Mouse (Mus musculus): ENCODE data around the gene Rarg. TPM values are rescaled to one million over a fixed set of nuclear protein-coding genes. Genes with fewer than 3 reads are reported as not detected.

The Rarg gene
- polyA plus RNA-seq, 1 experiment from 2014 or later, result 123 TPM

Other genes starting within 250 kb of the Rarg start
- gene Krt18, start 229.3 kb downstream of the Rarg start, polyA plus RNA-seq (2015; fragmentation: Nextera tagmentation; extraction: Ambion mirVana), result 87.8 and 119 TPM in 2 replicates
- gene Eif4b, start 183.7 kb downstream of the Rarg start, polyA plus RNA-seq (2015; fragmentation: Nextera tagmentation; extraction: Ambion mirVana), result 107 and 113 TPM in 2 replicates
- gene Tns2, start 157.1 kb downstream of the Rarg start, polyA plus RNA-seq (2015; fragmentation: Nextera tagmentation; extraction: Ambion mirVana), result 45.5 and 57.2 TPM in 2 replicates
- 27.4 and 31.7 TPM in 2 replicates for gene Spryd3, start 121.3 kb downstream of the Rarg start, polyA plus RNA-seq (2015; fragmentation: Nextera tagmentation; extraction: Ambion mirVana)
- gene Igfbp6, start 113.2 kb downstream of the Rarg start, polyA plus RNA-seq (2015; fragmentation: Nextera tagmentation; extraction: Ambion mirVana), result 8.3 and 8.8 TPM in 2 replicates
- 0.21 and 0.41 TPM in 2 replicates for gene Soat2, start 107.0 kb downstream of the Rarg start, polyA plus RNA-seq (2015; fragmentation: Nextera tagmentation; extraction: Ambion mirVana)
- 61.5 and 62.7 TPM in 2 replicates for gene Zfp740, start 54.3 kb downstream of the Rarg start, polyA plus RNA-seq (2015; fragmentation: Nextera tagmentation; extraction: Ambion mirVana)
- 99.1 and 106 TPM in 2 replicates for gene Csad, start 52.8 kb downstream of the Rarg start, polyA plus RNA-seq (2015; fragmentation: Nextera tagmentation; extraction: Ambion mirVana)
- 5.8 and 6.8 TPM in 2 replicates for gene Itgb7, start 25.6 kb downstream of the Rarg start, polyA plus RNA-seq (2015; fragmentation: Nextera tagmentation; extraction: Ambion mirVana)
- gene Gm9918, start 13.0 kb upstream of the Rarg start, polyA plus RNA-seq (2015; fragmentation: Nextera tagmentation; extraction: Ambion mirVana), result 1.6 and 1.7 TPM in 2 replicates
- 84.0 and 88.6 TPM in 2 replicates for gene Mfsd5, start 21.9 kb upstream of the Rarg start, polyA plus RNA-seq (2015; fragmentation: Nextera tagmentation; extraction: Ambion mirVana)
- gene Espl1, start 38.7 kb upstream of the Rarg start, polyA plus RNA-seq (2015; fragmentation: Nextera tagmentation; extraction: Ambion mirVana), result 20.2 and 24.5 TPM in 2 replicates
- 398 and 407 TPM in 2 replicates for gene Pfdn5, start 68.6 kb upstream of the Rarg start, polyA plus RNA-seq (2015; fragmentation: Nextera tagmentation; extraction: Ambion mirVana)
- 95.6 and 99.4 TPM in 2 replicates for gene Myg1, start 74.2 kb upstream of the Rarg start, polyA plus RNA-seq (2015; fragmentation: Nextera tagmentation; extraction: Ambion mirVana)
- gene Aaas, start 93.3 kb upstream of the Rarg start, polyA plus RNA-seq (2015; fragmentation: Nextera tagmentation; extraction: Ambion mirVana), result 61.2 and 63.0 TPM in 2 replicates
- 35.4 and 35.8 TPM in 2 replicates for gene Sp7, start 109.7 kb upstream of the Rarg start, polyA plus RNA-seq (2015; fragmentation: Nextera tagmentation; extraction: Ambion mirVana)
- 10.0 and 11.8 TPM in 2 replicates for gene Sp1, start 148.6 kb upstream of the Rarg start, polyA plus RNA-seq (2015; fragmentation: Nextera tagmentation; extraction: Ambion mirVana)
- gene Amhr2, start 187.8 kb upstream of the Rarg start, polyA plus RNA-seq (2015; fragmentation: Nextera tagmentation; extraction: Ambion mirVana), result 0.59 and 0.75 TPM in 2 replicates
- 89.4 and 93.7 TPM in 2 replicates for gene Prr13, start 201.5 kb upstream of the Rarg start, polyA plus RNA-seq (2015; fragmentation: Nextera tagmentation; extraction: Ambion mirVana)
- 223 and 231 TPM in 2 replicates for gene Pcbp2, start 213.0 kb upstream of the Rarg start, polyA plus RNA-seq (2015; fragmentation: Nextera tagmentation; extraction: Ambion mirVana)
- 5.1 TPM in 1 of 2 replicates, not detected in the other for gene Gm10337, start 246.2 kb upstream of the Rarg start, polyA plus RNA-seq (2015; fragmentation: Nextera tagmentation; extraction: Ambion mirVana)

Data from embryonic facial prominence, embryonic 15.5 days (tissue).